In the genomic region with DNA sequence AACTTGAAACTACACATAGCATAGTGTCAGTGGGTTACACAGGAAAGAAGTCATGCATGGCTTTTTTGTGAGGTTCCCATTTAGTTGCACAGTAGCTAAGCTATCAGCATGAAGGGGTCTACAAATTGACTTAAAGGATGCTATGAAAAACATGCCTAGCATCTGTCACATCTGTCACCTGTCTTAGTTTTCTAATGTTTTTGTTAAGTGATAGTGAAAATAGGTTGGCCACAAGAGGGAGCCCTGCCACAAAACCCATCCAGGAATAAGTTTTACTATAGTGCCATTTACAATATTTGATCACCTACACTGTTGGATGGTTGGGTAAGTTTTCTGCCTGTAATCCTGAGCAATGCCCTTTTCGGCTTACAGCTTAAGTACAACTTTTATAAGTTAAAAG, we compare ENCODE assay signal across 9 mouse cellular contexts. TPM values are rescaled to one million over a fixed set of nuclear protein-coding genes. Genes with fewer than 3 reads are reported as not detected.
DNase-seq lines count a peak whose midpoint lies in the region; ATAC-seq and TF ChIP-seq lines count a peak whose summit lies in the region.
"Had no signal": no experiment of that assay in that cellular context is flagged by ENCODE, and none has a peak within 500 bp of the region (broad histone marks: within the 10 kb centered on the region; RNA-seq: fewer than 3 reads in every experiment).

No protein-coding gene starts in this region.

- WGBS in heart, embryonic 14.5 days = 76% methylated on average over 1 of the region's 1 CpGs
- 85% methylated on average over 1 of the region's 1 CpGs for WGBS in midbrain, embryonic 13.5 days

- peaks cover 0 to 16% of the 10 kb centered on the region in 2 experiments; a peak in 2 of 4 replicates for H3K4me1 ChIP-seq in heart, embryonic 14.5 days (ENCODE audit: control insufficient read depth in 2 of 2, insufficient read depth in 2 of 2, low read length in 2 of 2)
- peaks cover 31% of the 10 kb centered on the region for H3K4me1 ChIP-seq in E14TG2a.4 (replicated peaks; ENCODE audit: low read depth, low read length)
- H3K4me1 ChIP-seq in midbrain, embryonic 13.5 days (replicated peaks) = peaks cover 27% of the 10 kb centered on the region

- peak; percentile 71 for TF ChIP-seq CTCF in E14TG2a.4 (conservative IDR thresholded peaks at IDR 0.05; ENCODE audit: low read length)

- H3K27ac ChIP-seq in heart, embryonic 14.5 days (replicated peaks in 1 of 2; ENCODE audit: control insufficient read depth in 1 of 2, insufficient read depth in 1 of 2, low read depth in 2 of 2, low read length in 2 of 2) = 0 out of 4 replicates have a peak overlapping the region, but pooled peaks of 1 of the 2 experiments have one; percentile 8
- H3K27ac ChIP-seq in midbrain, embryonic 13.5 days = no peak overlapping the region
- H3K27ac ChIP-seq: embryonic facial prominence, embryonic 13.5 days had no signal

- ATAC-seq in heart, embryonic 14.5 days (ENCODE audit: insufficient number of reproducible peaks, insufficient read depth, low FRiP score, low read depth) = 0 out of 2 replicates have a peak, but pooled peaks have one; percentile 43
- peak; percentile 45; the same call in 1 of the 2 replicates for ATAC-seq in midbrain, embryonic 13.5 days

- H3K9me3 ChIP-seq in heart, embryonic 14.5 days (ENCODE audit: control insufficient read depth, low read length) = no peaks in the 10 kb centered on the region
- H3K9me3 ChIP-seq in E14TG2a.4 (ENCODE audit: low read length) = no peaks in the 10 kb centered on the region
- no peaks in the 10 kb centered on the region for H3K9me3 ChIP-seq in midbrain, embryonic 13.5 days
- H3K9me3 ChIP-seq: embryonic facial prominence, embryonic 13.5 days had no signal

- no peak overlapping the region for H3K4me2 ChIP-seq in heart, embryonic 14.5 days (ENCODE audit: low read length)
- no peak overlapping the region for H3K4me2 ChIP-seq in midbrain, embryonic 13.5 days (replicated peaks)
- H3K4me2 ChIP-seq: embryonic facial prominence, embryonic 13.5 days had no signal

- no peak for DNase-seq in heart, adult 11 months
- peak; percentile 80 for DNase-seq in 3T3-L1 (ENCODE audit: low read depth, low spot score)
- DNase-seq in embryo, embryonic 10 days (ENCODE audit: low spot score) = peak; percentile 55
- peak; percentile 67 to 72 for DNase-seq in kidney, postnatal 4 days
- no peak for DNase-seq in urinary bladder, postnatal 4 days (ENCODE audit: low spot score in 2 of 2)

- no peaks in the 10 kb centered on the region for H3K27me3 ChIP-seq in heart, embryonic 14.5 days (ENCODE audit: control insufficient read depth, insufficient read depth, low read length)
- no peaks in the 10 kb centered on the region for H3K27me3 ChIP-seq in E14TG2a.4 (ENCODE audit: insufficient read depth, low read length)
- H3K27me3 ChIP-seq in midbrain, embryonic 13.5 days = no peaks in the 10 kb centered on the region
- H3K27me3 ChIP-seq: embryonic facial prominence, embryonic 13.5 days had no signal

- peaks cover 44% of the 10 kb centered on the region for H3K36me3 ChIP-seq in heart, embryonic 14.5 days (ENCODE audit: control insufficient read depth, insufficient read depth, low read length)
- H3K36me3 ChIP-seq in E14TG2a.4 (ENCODE audit: insufficient read depth, low read length) = peaks cover 61% of the 10 kb centered on the region
- H3K36me3 ChIP-seq in midbrain, embryonic 13.5 days = peaks cover 12% of the 10 kb centered on the region; the same call in 1 of the 2 replicates

- H3K9ac ChIP-seq in heart, embryonic 14.5 days (ENCODE audit: low read length) = no peak overlapping the region
- no peak overlapping the region for H3K9ac ChIP-seq in midbrain, embryonic 13.5 days (replicated peaks)
- H3K9ac ChIP-seq: embryonic facial prominence, embryonic 13.5 days had no signal

- H3K4me3 ChIP-seq in heart, embryonic 14.5 days (ENCODE audit: control insufficient read depth in 1 of 2, insufficient read depth in 1 of 2, low read depth in 1 of 2, low read length in 2 of 2) = no peak overlapping the region
- no peak overlapping the region for H3K4me3 ChIP-seq in E14TG2a.4 (replicated peaks; ENCODE audit: low read length)
- no peak overlapping the region for H3K4me3 ChIP-seq in midbrain, embryonic 13.5 days (replicated peaks)
- H3K4me3 ChIP-seq: embryonic facial prominence, embryonic 13.5 days had no signal

RNA-seq across cellular contexts. Expression of gene Srsf1, which starts 7.4 kb away (rescaled TPM):
- polyA plus RNA-seq in heart, embryonic 14.5 days (2014; fragmentation: Nextera tagmentation; extraction: Ambion mirVana) = 192 and 199 TPM in 2 replicates
- polyA plus RNA-seq in midbrain, embryonic 13.5 days (2015; fragmentation: Nextera tagmentation; extraction: Ambion mirVana) = 313 and 341 TPM in 2 replicates

RNA-seq across cellular contexts. Expression of gene Vezf1, which starts 13.5 kb away (rescaled TPM):
- 23.9 and 26.2 TPM in 2 replicates for polyA plus RNA-seq in heart, embryonic 14.5 days (2014; fragmentation: Nextera tagmentation; extraction: Ambion mirVana)
- 67.2 and 70.1 TPM in 2 replicates for polyA plus RNA-seq in midbrain, embryonic 13.5 days (2015; fragmentation: Nextera tagmentation; extraction: Ambion mirVana)

RNA-seq across cellular contexts. Expression of gene Cuedc1, which starts 43.3 kb away (rescaled TPM):
- polyA plus RNA-seq in heart, embryonic 14.5 days (2014; fragmentation: Nextera tagmentation; extraction: Ambion mirVana) = 14.3 and 17.0 TPM in 2 replicates
- 40.6 and 46.1 TPM in 2 replicates for polyA plus RNA-seq in midbrain, embryonic 13.5 days (2015; fragmentation: Nextera tagmentation; extraction: Ambion mirVana)

Comparison
In these comparisons a context has a peak if more than half of its experiments do, and no peak if none do; other contexts are left out.
1. DNase-seq: peak in 3T3-L1 (single experiment), embryo, embryonic 10 days (single experiment) and kidney, postnatal 4 days (2 of 2); none in heart, adult 11 months (single experiment) and urinary bladder, postnatal 4 days (0 of 2).